Mouse (Mus musculus): ENCODE data around the gene Hoxd8.

Gene Hoxd8

DNA sequence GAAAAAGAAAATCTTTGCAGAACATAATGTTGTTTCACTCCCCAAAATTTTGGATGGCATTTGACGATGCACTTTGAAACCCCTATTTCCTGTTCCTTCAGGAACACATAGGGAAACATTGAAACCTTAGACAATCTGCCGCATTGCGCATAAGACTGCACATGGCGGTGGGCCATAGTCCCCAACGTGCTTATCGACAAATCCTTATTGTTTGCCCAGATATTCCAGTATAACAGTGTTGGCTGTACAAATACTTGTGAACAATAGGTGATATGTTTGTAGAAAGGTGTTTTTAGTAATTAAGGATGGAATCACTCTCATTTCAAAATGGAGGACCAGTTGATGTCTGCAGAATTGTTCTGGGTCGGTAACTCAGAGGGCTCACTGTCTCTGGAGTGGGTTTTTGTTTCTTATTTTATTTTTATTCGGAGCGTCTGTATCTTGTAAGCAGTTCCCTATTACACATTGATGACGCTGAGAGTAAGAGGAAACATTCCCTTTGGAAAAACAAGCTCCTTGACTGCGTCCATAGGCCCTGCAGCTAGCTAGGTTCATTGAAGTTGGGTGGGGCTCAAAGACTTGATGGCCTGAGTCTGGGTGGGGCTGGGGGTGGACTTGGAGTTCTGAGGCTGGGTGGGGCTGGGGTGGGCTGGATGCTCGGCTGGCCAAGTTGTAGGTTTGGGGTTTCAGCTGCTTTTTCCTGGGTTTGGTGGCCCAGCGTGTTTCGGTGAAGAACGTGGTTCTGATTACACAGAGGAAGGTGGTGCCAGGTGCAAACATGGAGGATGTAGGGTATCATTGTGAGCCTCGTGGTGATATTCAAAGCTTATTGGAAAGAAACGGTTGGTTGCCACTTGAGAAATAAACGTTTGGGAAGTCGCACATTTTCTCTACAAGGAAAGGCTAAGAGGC is 9.1 kb downstream of the Hoxd8 start:
- peak; percentile 48 for DNase-seq (ENCODE audit: extremely low spot score, low spot score)

DNA sequence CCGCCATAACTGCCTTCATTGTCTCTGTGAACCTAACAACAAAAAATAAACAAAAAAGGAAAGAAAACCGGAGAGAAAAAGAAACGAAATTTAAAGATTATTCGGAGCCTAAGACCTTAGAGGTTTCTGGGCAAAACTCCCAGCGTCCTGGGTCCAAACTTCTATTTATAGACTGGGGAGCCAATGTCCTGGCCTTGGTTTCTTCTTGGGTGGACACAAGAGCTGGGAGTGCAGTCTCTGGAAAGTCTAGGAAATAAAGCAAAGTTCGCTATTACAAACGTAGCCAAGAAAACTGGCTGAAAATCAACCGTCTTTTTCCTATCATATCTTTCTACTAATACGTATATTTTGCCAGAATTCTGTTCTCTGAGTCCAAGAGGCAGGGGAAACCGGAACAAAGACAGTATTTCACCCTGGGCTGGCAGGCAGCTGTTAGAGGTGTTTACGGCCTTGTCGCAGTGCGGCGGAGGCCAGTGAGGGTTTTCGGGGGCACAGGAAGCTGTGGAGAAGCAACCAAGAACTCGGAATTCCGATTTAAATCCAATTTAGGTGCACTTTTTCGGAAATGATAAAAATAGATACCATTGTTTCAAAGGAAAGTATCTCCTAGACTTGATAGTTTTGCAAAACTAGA is 9.9 kb downstream of the Hoxd8 start:
- DNase-seq (ENCODE audit: extremely low spot score, low spot score) = no peak

DNA sequence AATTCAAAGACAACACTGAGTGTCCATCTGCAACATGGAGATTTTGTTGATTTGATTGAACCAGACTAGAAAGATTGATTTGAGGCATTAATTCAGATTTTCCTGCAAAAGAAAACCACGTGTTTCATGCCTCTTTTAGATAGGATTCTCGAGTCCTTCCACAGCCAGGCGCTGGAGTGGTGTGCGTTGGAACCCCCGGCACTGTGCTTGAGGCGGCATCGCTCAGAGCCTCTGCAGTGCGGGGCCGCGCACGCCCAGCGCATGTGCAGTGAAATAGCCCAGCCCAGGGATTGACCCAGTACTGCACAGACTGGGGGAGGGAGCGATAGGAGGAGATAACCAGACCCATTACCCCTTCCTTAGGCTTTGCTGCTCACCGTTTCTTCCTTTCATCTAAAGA is 10.5 kb downstream of the Hoxd8 start:
- no peak for DNase-seq (ENCODE audit: extremely low spot score, low spot score)

DNA sequence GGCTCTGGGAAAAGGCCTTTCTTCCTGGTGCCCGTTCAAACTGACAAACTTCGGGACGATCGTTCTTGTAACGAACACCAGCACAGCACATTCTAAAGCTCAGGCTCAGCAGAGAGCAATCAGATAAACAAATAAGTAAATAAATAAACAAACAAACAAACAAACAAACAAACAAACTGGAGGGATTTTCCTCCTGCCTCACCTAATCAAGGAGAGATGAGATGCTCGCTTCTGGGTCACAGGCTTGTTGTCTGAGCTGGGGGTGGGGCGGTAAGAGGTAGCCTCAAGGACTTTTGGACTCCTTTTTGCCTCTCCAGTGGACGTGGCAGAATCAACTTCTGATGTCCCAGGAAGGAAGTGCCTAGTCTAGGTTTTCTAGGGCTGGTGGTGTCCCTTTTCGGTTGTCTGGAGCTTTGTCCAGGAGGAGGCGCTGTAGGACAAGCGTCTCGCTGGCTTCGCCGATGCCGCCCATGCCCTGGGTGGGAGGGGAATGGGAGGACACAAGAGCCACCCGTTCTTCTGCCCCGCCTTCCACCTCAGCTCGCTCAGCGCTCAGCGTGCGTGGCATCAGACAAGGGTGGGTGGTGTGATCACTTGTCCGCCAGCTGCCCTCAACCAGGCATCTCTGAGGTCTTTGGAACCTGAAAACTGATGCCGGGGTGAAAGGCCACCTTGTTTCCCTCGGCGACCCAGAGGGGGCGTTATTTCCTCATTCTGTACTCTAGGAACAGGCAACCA is 11.3 kb downstream of the Hoxd8 start:
- peak; percentile 98 for DNase-seq (ENCODE audit: extremely low spot score, low spot score)

DNA sequence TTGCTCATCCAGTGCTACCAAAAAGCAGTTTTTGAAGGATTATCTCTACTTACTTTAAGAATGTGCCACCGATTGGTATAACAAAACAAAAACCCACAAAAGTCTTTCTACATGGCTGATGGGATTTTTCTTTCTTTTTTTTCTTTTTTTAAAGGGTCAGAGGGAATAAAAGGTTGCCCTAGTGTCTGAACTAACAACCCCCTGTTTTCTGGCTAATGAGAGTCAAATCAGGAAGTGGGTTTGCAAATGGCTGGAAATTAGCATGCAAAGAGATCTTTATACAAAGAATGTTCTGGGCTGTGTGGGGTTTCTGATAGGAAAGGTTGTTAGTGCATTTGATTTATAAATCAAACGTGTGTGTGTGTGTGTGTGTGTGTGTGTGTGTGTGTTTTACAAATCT is 16.0 kb downstream of the Hoxd8 start:
- DNase-seq (ENCODE audit: extremely low spot score, low spot score) = no peak

DNA sequence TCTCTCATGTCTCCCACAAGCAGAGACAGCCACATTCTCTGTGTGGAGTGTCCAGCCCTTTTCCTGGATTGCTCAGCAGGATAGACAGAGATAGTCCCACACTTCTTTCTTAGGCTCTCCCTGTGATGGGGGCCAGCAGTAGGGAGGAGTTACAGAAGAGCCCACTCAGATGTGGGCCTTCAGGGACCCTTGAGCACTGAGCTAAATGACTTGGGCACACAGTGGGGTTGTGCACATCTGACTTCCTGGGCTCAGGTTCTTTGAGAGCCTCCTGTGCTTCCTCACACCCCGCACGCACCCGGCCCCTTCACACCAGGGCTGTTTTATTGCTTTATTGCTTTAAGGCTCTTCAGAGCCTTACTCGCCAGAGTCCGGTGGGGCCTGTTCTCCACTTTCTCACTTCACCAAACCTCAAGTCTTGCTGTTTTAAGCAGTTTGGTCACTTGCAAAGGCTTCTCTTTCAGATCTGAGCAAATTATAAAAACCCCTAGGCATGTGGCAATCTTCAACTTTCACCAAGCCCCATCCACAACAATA is 16.6 kb downstream of the Hoxd8 start:
- DNase-seq (ENCODE audit: extremely low spot score, low spot score) = peak; percentile 56

DNA sequence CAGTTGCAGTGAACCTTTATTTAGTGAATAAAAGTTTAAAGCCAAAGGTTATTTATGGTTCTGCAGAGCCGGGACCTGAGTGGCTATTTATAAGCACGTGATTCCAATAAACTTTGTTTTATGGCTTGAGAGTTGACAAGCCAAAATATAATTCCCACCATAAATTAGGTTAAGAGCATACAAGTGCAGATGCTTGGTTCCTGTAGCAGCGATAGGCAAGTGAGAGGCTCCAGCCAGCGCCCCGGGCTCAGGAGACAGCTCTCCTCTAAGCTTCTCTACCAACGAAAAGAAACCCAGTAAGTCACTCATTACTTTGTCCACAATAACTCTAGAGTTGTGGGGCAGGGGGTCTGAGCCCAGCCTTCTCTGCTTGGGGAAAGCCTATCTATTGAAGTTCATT is 17.5 kb downstream of the Hoxd8 start:
- DNase-seq (ENCODE audit: extremely low spot score, low spot score) = peak; percentile 57

DNA sequence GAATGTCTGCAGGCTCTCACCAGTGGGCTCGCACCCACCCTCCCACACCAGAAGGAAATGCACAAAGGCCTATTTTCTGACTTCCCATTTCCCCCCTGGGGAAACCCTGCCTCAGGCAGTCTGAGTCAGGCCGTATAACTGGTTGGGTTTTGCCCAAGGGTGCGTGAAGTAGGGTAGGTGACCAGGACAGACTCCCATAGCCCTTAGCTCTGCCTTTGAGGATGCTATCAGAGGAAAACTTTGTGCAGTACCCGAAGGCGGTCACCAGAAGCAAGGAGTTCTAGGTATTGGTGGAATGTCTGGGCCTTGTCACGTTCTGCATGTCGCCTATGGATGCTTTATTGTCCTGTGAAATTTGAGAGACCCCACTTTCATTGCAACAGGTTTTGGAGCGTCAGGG is 18.5 kb downstream of the Hoxd8 start:
- peak; percentile 54 for DNase-seq (ENCODE audit: extremely low spot score, low spot score)

DNA sequence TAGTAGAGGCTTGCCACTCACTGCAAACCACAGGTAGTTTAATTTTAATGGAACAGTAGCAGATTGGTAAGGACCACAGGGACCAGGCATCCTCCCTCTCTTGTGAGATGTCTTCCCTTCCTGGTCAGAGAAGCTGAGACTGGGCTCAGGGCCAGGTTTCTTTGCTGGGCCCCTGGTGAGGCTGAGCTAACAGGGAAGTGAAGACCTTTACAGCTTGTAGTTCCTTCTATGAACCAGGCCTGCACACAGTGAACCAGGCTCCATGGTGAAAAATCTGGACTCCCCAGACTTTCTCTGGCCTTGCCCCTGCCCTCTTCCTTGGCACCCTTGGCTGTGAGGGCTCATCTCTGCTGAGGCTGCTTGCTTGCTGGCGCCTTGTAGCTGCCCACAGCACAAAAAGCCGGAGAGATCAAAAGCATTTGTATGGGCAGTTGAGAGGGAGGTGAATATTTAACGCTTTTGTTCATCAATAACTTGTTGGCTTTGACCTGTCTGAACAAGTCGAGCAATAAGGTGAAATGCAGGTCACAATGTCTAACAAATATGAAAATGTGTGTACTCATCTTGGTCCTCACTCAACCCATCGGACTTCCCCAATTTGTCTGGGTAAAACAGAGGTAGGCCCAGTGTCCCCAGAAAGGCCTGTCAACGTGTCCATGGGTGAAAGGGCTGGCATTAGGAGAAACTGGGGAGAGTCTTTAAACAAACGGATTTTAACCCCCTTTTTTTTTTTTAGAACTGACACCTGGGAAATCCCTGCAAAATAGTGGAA is 20.0 kb downstream of the Hoxd8 start:
- DNase-seq (ENCODE audit: extremely low spot score, low spot score) = peak; percentile 58

DNA sequence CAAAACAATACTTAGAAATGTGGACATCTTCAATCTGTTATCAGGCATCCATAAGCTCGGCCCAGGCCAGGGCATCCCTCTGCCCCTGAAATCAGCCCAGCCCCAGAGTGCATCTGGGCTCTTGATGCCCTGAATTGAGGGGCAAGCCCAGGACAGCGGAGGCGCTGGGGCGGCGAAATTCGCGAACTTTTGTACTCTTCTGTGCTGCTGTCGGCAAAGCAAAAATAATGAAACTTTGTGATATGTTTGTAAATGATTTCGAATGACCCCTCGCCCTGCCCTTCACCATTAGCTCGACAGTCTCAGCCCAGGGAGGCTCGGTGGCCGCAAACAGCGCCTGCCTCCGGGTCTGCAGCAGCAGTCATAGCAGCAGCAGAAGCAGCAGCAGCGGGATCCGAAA is 20.8 kb downstream of the Hoxd8 start:
- DNase-seq (ENCODE audit: extremely low spot score, low spot score) = peak; percentile 57

DNA sequence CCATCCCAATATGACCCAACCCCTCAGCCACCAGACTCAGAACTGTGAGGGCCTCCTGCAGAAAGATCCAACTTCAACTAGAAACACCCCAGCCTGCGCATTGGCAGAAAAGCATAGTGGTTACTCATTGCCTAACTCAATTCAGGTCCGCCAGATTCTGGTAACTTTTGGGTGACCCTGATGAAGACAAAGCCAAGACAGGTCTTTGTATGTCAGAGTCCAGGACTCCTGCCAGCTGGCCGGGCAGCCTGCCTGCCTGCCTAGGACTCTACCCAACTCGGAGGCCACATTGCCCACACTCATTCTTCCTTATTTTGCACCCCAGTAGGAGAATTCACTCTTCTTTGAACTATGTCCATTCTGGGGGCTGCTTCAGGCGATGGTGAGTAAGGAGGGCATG is 22.1 kb downstream of the Hoxd8 start, which contains the start of gene Gm28230:
TSS of gene Gm28230 (plus strand) at position 178 of the 400 bp plus-strand sequence.
- peak; percentile 64 for DNase-seq (ENCODE audit: extremely low spot score, low spot score)

DNA sequence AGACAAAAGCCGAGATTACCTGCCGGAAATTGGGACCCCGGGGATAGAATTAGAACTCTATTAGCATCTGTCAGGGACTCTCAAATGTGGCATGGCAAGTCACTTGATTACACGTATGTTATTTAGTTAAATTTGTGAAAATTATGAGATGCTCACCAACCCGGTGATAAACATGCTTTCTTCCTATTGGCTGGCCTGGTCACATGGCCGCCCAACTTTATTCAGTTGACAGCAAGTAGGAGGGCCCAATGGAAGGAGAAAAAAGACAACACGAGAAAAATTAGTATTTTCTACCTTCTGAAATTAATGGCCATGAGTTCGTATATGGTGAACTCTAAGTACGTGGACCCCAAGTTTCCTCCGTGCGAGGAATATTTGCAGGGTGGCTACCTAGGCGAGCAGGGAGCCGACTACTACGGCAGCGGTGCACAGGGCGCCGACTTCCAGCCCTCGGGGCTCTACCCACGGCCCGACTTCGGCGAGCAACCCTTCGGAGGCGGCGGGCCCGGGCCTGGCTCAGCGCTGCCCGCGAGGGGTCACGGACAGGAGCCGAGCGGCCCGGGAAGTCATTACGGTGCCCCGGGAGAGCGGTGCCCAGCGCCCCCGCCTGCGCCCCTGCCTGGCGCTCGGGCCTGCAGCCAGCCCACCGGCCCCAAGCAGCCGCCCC is 22.7 kb downstream of the Hoxd8 start:
- peak; percentile 67 for DNase-seq (ENCODE audit: extremely low spot score, low spot score)

DNA sequence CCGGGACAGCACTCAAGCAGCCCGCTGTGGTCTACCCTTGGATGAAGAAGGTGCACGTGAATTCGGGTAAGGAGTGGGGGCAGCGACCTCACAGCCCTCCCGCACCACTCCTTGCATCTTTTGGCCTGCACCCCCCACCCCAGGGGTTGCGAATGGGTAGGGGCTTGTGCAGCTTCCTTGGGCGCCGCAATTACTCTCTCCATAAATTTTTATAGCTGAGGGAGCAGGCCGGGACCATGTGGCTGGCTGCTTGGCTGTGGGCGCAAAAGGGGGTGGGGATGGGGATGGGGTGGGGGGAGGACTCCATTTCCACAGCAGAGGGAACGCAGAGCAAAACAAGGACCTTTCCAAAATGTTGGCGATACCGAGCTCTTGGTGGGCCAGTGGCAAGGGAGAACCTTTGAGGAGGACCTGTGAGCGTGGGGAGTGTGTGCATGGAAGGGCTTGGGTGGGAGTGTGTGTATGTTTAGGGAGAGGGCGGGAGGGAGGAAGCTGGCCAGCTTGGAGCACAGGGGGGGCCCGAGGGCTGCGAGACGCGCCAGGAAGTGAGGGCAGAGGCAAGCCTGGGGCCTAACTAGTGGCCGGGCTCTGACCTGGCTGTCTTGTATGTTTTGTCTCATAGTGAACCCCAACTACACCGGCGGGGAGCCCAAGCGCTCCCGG is 23.4 kb downstream of the Hoxd8 start:
- DNase-seq (ENCODE audit: extremely low spot score, low spot score) = peak; percentile 69

DNA sequence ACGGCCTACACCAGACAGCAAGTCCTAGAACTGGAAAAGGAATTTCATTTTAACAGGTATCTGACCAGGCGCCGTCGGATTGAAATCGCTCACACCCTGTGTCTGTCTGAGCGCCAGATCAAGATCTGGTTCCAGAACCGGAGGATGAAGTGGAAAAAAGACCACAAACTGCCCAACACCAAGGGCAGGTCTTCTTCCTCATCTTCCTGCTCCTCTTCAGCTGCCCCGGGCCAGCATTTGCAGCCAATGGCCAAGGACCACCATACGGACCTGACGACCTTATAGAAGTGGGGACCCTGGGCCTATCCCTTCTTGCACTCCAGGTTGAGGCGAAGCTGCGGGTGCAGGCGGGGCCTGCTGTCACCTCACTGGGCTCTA is 23.9 kb downstream of the Hoxd8 start:
- DNase-seq (ENCODE audit: extremely low spot score, low spot score) = peak; percentile 65

DNA sequence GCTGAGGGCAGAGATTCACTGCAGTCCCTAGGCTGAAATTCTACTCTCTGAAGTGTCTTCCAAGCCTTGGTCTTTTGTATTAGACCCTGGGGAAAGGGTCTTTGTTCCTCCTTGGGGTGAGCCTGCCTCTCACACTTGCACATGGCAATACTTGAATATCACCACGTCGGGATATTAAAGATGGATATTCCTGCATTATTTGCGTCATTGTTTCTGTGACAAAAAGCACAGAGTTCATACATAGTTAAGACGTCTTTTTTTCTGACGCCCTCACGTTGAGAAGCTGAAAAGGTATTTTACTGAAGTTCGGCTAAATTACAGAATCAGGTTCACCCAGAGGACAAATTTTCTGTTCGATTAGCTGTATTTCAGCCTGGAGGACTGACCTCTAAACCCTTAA is 25.9 kb downstream of the Hoxd8 start:
- DNase-seq (ENCODE audit: extremely low spot score, low spot score) = peak; percentile 40

DNA sequence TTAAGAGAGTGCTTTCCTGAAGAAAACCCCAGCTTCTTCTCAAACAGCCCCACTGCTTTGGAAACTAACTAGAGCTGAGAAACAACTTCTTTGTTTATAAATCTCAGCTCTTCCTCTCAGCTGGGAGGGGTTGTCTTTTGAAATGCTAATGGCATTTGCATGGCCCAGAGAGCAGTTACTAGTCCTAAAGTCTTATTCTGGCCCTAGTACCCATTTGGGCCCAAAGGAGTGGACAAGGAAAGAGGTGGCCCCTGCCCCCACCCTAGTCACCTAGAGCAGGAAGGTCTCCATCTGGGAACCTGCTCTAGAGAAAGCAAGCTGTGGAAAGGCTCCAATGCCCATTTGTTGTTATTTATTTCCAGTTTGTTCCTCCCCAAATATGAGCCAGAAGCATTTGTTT is 26.6 kb downstream of the Hoxd8 start:
- DNase-seq (ENCODE audit: extremely low spot score, low spot score) = peak; percentile 63

DNA sequence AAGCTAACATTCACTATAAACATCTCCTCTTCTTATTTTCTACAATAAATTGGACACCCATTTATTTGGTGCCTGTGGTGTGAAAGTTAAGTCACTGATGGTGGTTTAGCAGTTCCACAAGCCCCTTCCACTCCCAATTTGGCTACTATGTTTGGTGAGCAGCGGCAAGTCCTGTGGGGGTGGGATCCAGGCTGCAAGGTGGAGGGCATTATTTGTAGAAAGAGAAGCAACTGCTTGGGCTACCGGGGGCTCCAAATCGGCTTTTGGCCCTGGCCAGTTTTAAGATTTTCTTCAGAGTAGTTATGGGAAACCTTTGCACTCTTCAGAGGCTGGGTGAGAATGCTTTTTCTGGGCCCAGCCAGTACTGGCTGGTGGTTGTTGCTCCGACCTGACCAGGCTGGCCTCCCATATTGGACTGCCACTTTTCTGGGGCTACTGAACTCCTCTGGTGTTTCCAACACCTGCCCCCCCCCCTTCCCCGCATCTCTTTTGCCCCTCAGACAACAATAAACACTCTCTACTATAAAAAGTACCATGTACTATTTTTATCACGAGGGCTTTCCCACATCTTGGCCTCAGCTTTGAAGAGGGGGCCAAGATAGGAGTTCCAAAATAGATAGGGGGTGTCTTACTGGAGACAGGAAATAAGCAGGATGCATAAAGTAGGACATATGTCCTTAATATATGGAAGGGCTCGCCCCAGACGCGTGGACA is 27.5 kb downstream of the Hoxd8 start:
- peak; percentile 54 for DNase-seq (ENCODE audit: extremely low spot score, low spot score)

DNA sequence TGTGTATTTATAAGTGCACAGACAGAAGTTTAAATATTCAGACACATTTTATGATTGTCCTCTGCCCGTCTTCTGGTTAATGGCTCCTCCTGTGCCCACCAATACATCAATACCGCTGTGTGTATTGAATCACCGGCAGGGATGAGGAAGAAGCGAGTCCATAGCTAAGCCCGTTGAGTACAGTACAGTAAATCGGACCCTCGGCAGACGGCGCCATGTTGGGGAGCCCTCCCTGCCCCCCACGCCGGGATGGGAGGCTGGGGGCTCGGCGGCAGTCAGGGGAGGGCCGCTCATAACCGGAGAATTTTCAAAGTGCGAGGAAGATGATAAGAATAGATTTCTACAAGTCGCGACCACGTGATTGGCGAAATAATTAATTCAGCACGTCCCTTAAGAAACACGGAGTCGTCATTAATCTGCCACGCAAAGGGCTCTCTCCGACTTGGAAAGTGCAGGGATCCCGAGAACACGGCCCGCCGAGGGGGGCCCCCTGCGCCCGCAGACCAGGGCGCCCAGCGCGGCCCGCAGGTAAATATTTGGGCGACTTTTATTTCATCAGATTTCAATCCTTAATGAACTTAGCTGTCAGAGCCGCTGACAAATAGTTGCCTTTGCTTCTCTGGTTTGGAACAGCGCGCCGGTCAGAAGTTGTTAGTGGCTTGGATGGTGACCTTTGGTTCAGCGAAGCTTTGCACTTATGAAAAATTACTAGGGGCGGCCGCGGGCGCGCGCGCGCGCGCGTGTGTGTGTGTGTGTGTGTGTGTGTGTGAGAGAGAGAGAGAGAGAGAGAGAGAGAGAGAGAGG is 28.3 kb downstream of the Hoxd8 start:
- DNase-seq (ENCODE audit: extremely low spot score, low spot score) = peak; percentile 81

DNA sequence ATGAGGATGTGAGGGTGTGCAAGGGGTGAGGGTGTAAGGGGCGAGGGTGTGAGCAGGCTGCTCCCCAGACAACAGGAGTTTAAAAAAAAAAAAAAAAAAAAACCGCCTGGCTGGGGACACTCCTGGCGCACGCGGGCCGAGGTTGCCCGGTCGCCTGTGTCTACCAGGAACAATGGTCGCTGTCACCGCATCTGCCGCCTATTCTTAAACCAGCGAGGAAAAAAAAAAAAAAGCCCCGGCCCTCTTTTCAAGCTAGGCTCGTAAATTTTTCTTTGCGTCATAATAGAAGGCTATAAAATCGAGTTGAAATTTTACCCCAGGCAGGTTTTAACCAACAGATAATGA is 28.9 kb downstream of the Hoxd8 start:
- no peak for DNase-seq (ENCODE audit: extremely low spot score, low spot score)
